Mouse (Mus musculus) ovary, postnatal 14 days (tissue): Measurements from ENCODE around the gene Lipo1.
"Not testable (repeated sequence)": the region's sequence is repeated elsewhere in the genome, so short reads cannot be mapped to it uniquely, and the experiment has no call there.

Experiments used
- DNase-seq: peaks from one replicate; pipeline ENCODE4 v3.0.0; 2022; ENCODE audit warnings: low spot score

The Lipo1 gene

DNA sequence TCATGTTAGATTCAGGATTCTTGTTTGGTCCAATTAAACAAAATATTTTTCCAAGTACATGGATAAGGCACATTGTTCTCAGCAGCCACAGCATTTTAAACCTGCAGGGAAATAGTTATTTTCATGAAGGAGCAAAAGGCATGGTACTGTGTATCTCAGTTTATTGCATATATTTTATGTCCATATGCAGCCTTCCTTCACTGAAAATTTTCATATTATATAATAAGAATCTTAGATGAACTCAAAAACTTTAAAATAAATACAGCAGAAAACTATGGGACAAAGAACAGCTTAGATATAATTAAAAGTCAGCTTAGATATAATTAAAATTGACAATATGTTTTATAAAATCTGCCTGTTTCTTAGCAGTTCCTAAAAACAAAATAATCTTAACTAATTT, at the start of gene Lipo1:
TSS of gene Lipo1 (minus strand) at position 101 of the 400 bp plus-strand sequence.
- DNase-seq: not testable (repeated sequence)

DNA sequence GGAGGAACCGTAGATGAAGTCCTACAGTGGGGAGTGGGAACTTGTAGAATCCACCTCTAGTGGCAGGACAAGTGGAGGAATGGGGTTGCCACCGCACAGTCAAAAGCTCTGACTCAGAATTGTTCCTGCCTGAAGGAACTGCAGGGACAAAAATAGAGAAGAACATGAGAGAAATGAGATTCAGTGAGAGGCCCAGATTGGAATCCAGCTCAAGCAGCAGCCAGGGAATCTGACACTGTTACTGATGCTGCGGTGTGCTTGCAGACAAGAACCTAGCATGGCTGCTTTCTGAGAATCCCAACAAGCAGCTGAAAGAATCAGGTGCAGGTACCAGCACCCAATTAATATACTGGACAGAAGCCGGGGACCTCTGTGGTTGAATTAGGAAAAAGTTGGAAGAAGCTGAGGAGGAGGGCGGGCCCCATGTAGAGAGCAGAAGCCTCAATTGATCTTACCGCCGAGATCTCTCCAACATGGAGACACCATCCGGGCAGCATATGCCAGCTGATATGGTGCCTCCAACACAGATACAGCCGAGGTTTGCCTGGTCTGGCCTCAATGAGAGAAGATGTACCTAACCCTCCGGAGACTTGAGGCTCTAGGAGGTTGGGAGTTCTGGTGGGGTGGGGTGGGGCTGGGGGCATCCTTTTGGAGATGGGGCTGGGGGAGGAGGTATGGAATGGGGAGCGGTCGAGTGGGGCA, 532 bp downstream of the Lipo1 start:
- DNase-seq: no peak

DNA sequence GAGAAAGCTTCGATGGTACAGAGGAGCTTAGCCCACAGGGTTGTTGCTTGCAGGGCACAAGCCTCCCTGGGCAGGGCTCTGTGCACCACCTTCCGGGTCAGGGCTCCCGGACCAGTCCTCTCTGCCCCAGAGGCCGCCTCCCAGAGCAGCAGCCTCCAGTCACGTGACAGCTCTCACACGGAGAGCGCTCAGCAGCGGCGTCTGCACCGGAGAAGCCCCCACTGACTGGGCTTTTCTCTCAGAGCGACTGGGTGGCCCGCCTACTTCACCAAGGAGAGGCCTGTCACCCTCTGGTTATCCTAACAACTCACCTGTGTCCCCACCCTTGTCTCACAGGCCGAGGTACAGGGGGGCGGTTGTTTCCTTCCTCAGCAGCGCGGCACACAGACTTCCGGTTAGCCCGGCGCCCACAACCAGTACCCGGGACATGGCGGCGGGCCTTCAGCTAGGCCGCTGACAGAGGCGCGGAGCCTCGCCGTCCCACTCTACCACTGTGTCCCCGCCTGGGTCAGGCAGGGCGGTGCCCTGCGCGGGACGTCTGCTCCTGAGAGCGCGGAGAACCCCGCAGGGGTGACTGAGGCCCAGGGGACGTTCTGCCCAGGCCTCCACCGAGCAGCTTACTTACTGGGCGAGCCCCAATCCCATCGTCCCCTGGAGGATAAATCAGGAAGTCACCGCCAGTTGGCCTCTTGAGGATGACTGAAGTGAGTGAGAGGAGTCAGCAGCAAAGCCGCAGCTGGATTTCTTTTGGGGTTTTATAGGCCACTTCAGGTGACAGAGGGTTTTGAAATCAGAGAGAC, 25.8 kb downstream of the Lipo1 start, which contains the start of gene Lipo3:
TSS of gene Lipo3 (minus strand) at position 665 of the 800 bp plus-strand sequence.
- peak; percentile 6 for DNase-seq

DNA sequence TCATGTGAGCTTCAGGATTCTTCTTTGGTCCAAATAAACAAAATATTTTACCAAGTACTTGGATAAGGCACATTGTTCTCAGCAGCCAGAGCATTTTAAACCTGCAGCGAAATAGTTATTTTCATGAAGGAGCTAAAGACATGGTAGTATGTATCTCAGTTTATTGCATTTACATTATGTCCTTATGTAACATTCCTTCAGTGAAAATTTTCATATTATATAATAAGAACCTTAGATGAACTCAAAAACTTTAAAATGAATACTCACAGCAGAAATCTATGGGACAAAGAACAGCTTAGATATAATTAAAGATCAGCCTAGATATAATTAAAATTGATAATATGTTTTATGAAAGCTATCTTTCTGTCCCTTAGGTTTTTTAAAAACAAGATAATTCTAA, 36.0 kb downstream of the Lipo1 start, which contains the start of gene Lipo2:
TSS of gene Lipo2 (minus strand) at position 101 of the 400 bp plus-strand sequence.
- not testable (repeated sequence) for DNase-seq
